Mouse (Mus musculus) midbrain, embryonic 13.5 days (tissue): Measurements from ENCODE around the gene Fam189a1. TPM values are rescaled to one million over a fixed set of nuclear protein-coding genes. Genes with fewer than 3 reads are reported as not detected.

Experiments used
- ATAC-seq: fragments of 200-750 bp; cut with Nextera tagmentation; 2 replicates; pipeline ENCODE4 v1.8.0; 2017; ENCODE audit warnings: mild to moderate bottlenecking, moderate TSS enrichment, moderate library complexity
- H3K27ac ChIP-seq: fragments of 300-500 bp; sonication (generic); 2 replicates; pipeline ENCODE4 v1.5.1; 2015; ENCODE audit warnings: inconsistent platforms, mild to moderate bottlenecking, moderate library complexity
- H3K27me3 ChIP-seq: fragments of 300-500 bp; sonication (generic); 2 replicates; pipeline ENCODE4 v1.6.1; 2015; ENCODE audit warnings: mild to moderate bottlenecking, inconsistent platforms
- H3K36me3 ChIP-seq: fragments of 300-500 bp; sonication (generic); 2 replicates; pipeline ENCODE4 v1.6.1; 2015; ENCODE audit warnings: mild to moderate bottlenecking, inconsistent platforms
- H3K4me1 ChIP-seq: fragments of 300-500 bp; sonication (generic); replicated peaks from 2 replicates; pipeline ENCODE4 v1.6.1; 2015; ENCODE audit warnings: inconsistent platforms
- H3K4me2 ChIP-seq: fragments of 300-500 bp; sonication (generic); replicated peaks from 2 replicates; pipeline ENCODE4 v1.6.1; 2015; ENCODE audit warnings: moderate library complexity, mild to moderate bottlenecking, inconsistent platforms
- H3K4me3 ChIP-seq: fragments of 300-500 bp; sonication (generic); replicated peaks from 2 replicates; pipeline ENCODE4 v1.5.1; 2015; ENCODE audit warnings: mild to moderate bottlenecking, inconsistent platforms
- H3K9ac ChIP-seq: fragments of 300-500 bp; sonication (generic); replicated peaks from 2 replicates; pipeline ENCODE4 v1.6.1; 2015; ENCODE audit warnings: mild to moderate bottlenecking, inconsistent platforms
- H3K9me3 ChIP-seq: fragments of 300-500 bp; sonication (generic); 2 replicates; pipeline ENCODE4 v1.6.1; 2016; ENCODE audit warnings: mild to moderate bottlenecking, inconsistent platforms
- WGBS: fragments of 180-500 bp; shearing (Covaris S2); methylation state at CpG from one replicate; pipeline ENCODE4 v1.1.7; 2015; 5-methylcytosine and 5-hydroxymethylcytosine counted together
- polyA plus RNA-seq: library from polyadenylated mRNA; unstranded; fragments of >200 nt; fragmentation: Nextera tagmentation; extraction: Ambion mirVana; gene quantifications from 2 replicates; pipeline ENCODE4 v1.2.1, GENCODE M21; 2015

Gene Fam189a1
- 5.9 and 6.4 TPM in 2 replicates for polyA plus RNA-seq

- 0% methylated on average over 25 of the region's 50 CpGs for WGBS
- Histone ChIP-seq H3K27ac (peak within 1 kb of the TSS; percentile 90), H3K27me3 (peaks cover 41% of the 10 kb centered on the region), H3K4me2 (peak within 1 kb of the TSS; percentile 90), H3K9ac (peak within 1 kb of the TSS; percentile 80), H3K4me1 (peaks cover 23% of the 10 kb centered on the region), H3K9me3 (no peaks in the 10 kb centered on the region), H3K4me3 (peak within 1 kb of the TSS; percentile 71), H3K36me3 (no peaks in the 10 kb centered on the region)
- ATAC-seq: peak; percentile 74
Observed at GRCm38 (mm10) chr7:65156514-65156911, at the start of gene Fam189a1. Gene Fam189a1 (minus strand): TSS chr7:65156570.

- Histone ChIP-seq H3K36me3 (no peaks in the 10 kb centered on the region), H3K4me2 (no peak overlapping the region), H3K9me3 (peaks cover 2% of the 10 kb centered on the region; the same call in 1 of the 2 replicates), H3K9ac (no peak overlapping the region), H3K4me3 (no peak overlapping the region), H3K27me3 (no peaks in the 10 kb centered on the region), H3K4me1 (no peaks in the 10 kb centered on the region), H3K27ac (no peak overlapping the region)
- WGBS: 89% methylated on average over 6 of the region's 6 CpGs
- no peak for ATAC-seq
Observed at GRCm38 (mm10) chr7:65206021-65206420, 49.7 kb upstream of the Fam189a1 start.

- H3K9ac ChIP-seq: no peak overlapping the region
- no peaks in the 10 kb centered on the region for H3K27me3 ChIP-seq
- H3K36me3 ChIP-seq: no peaks in the 10 kb centered on the region
- H3K4me1 ChIP-seq: no peaks in the 10 kb centered on the region
- ATAC-seq: no peak
- 65% methylated on average over 10 of the region's 10 CpGs for WGBS
- peaks cover 3% of the 10 kb centered on the region; the same call in 1 of the 2 replicates for H3K9me3 ChIP-seq
- no peak overlapping the region for H3K4me2 ChIP-seq
- 0 out of 2 replicates have a peak overlapping the region, but pooled peaks have one; percentile 40 for H3K27ac ChIP-seq
- no peak overlapping the region for H3K4me3 ChIP-seq
Observed at GRCm38 (mm10) chr7:65202719-65203118, 46.3 kb upstream of the Fam189a1 start.

- Histone ChIP-seq H3K27ac (no peak overlapping the region), H3K4me1 (0 out of 2 replicates have a peak, but pooled peaks cover 7% of the 10 kb centered on the region), H3K4me3 (no peak overlapping the region), H3K4me2 (no peak overlapping the region), H3K9ac (no peak overlapping the region), H3K9me3 (no peaks in the 10 kb centered on the region), H3K36me3 (no peaks in the 10 kb centered on the region), H3K27me3 (no peaks in the 10 kb centered on the region)
- peak; percentile 45; the same call in 1 of the 2 replicates for ATAC-seq
- 42% methylated on average over 5 of the region's 5 CpGs for WGBS
Observed at GRCm38 (mm10) chr7:65180694-65181093, 24.3 kb upstream of the Fam189a1 start.

- Histone ChIP-seq H3K4me1 (no peaks in the 10 kb centered on the region), H3K27ac (no peak overlapping the region), H3K4me2 (no peak overlapping the region), H3K9me3 (no peaks in the 10 kb centered on the region), H3K4me3 (no peak overlapping the region), H3K27me3 (no peaks in the 10 kb centered on the region), H3K36me3 (no peaks in the 10 kb centered on the region), H3K9ac (no peak overlapping the region)
- ATAC-seq: no peak
- WGBS: 84% methylated on average over 4 of the region's 4 CpGs
Observed at GRCm38 (mm10) chr7:65170762-65171161, 14.4 kb upstream of the Fam189a1 start.

GRCm38 (mm10) chr7:65157031-65158025 lies 958 bp upstream of the Fam189a1 start:
- H3K9me3 ChIP-seq: no peaks in the 10 kb centered on the region
- peaks cover 41% of the 10 kb centered on the region for H3K27me3 ChIP-seq
- peak overlapping the region; percentile 71 for H3K4me3 ChIP-seq
- peak overlapping the region; percentile 80; the same call in 1 of the 2 replicates for H3K9ac ChIP-seq
- no peak for ATAC-seq
- no peaks in the 10 kb centered on the region for H3K36me3 ChIP-seq
- WGBS: 3% methylated on average over 16 of the region's 16 CpGs
- peak overlapping the region; percentile 90 for H3K27ac ChIP-seq
- peaks cover 23% of the 10 kb centered on the region for H3K4me1 ChIP-seq
- peak overlapping the region; percentile 90 for H3K4me2 ChIP-seq

- Histone ChIP-seq H3K9ac (peak overlapping the region; percentile 80), H3K4me3 (peak overlapping the region; percentile 71), H3K27me3 (peaks cover 41% of the 10 kb centered on the region), H3K4me1 (peaks cover 23% of the 10 kb centered on the region), H3K9me3 (no peaks in the 10 kb centered on the region), H3K36me3 (no peaks in the 10 kb centered on the region), H3K4me2 (peak overlapping the region; percentile 90), H3K27ac (peak overlapping the region; percentile 90)
- peak; percentile 92 for ATAC-seq
- WGBS: under 1% methylated on average over 113 of the region's 122 CpGs
Observed at GRCm38 (mm10) chr7:65155628-65156513, 499 bp downstream of the Fam189a1 start.

GRCm38 (mm10) chr7:65154576-65154975 lies 1.8 kb downstream of the Fam189a1 start:
- 10% methylated on average over 7 of the region's 7 CpGs for WGBS
- H3K27me3 ChIP-seq: peaks cover 41% of the 10 kb centered on the region
- no peak overlapping the region for H3K9ac ChIP-seq
- ATAC-seq: no peak
- H3K4me3 ChIP-seq: peak overlapping the region; percentile 71
- H3K27ac ChIP-seq: no peak overlapping the region
- no peaks in the 10 kb centered on the region for H3K9me3 ChIP-seq
- H3K36me3 ChIP-seq: no peaks in the 10 kb centered on the region
- H3K4me2 ChIP-seq: peak overlapping the region; percentile 90
- peaks cover 23% of the 10 kb centered on the region for H3K4me1 ChIP-seq

GRCm38 (mm10) chr7:65153846-65154245 lies 2.5 kb downstream of the Fam189a1 start:
- no peak for ATAC-seq
- peaks cover 23% of the 10 kb centered on the region for H3K4me1 ChIP-seq
- peaks cover 36% of the 10 kb centered on the region for H3K27me3 ChIP-seq
- WGBS: 73% methylated on average over 7 of the region's 7 CpGs
- no peak overlapping the region for H3K27ac ChIP-seq
- H3K9ac ChIP-seq: no peak overlapping the region
- H3K4me2 ChIP-seq: 0 out of 2 replicates have a peak overlapping the region, but pooled peaks have one; percentile 2
- no peaks in the 10 kb centered on the region for H3K9me3 ChIP-seq
- no peak overlapping the region for H3K4me3 ChIP-seq
- H3K36me3 ChIP-seq: no peaks in the 10 kb centered on the region

GRCm38 (mm10) chr7:65151526-65151925 lies 4.8 kb downstream of the Fam189a1 start:
- H3K4me2 ChIP-seq: no peak overlapping the region
- H3K4me3 ChIP-seq: no peak overlapping the region
- no peak for ATAC-seq
- H3K9ac ChIP-seq: no peak overlapping the region
- WGBS: 90% methylated on average over 7 of the region's 7 CpGs
- H3K9me3 ChIP-seq: no peaks in the 10 kb centered on the region
- peaks cover 15% of the 10 kb centered on the region for H3K27me3 ChIP-seq
- peaks cover 7% of the 10 kb centered on the region for H3K4me1 ChIP-seq
- H3K36me3 ChIP-seq: no peaks in the 10 kb centered on the region
- H3K27ac ChIP-seq: no peak overlapping the region

- no peak for ATAC-seq
- Histone ChIP-seq H3K36me3 (no peaks in the 10 kb centered on the region), H3K4me3 (no peak overlapping the region), H3K4me1 (no peaks in the 10 kb centered on the region; the same call in 1 of the 2 replicates), H3K27ac (no peak overlapping the region), H3K9me3 (no peaks in the 10 kb centered on the region), H3K4me2 (no peak overlapping the region), H3K27me3 (peaks cover 11% of the 10 kb centered on the region; the same call in 1 of the 2 replicates), H3K9ac (no peak overlapping the region)
- WGBS: 89% methylated on average over 9 of the region's 9 CpGs
Observed at GRCm38 (mm10) chr7:65149040-65149439, 7.3 kb downstream of the Fam189a1 start.
